Mouse (Mus musculus): ENCODE results near the gene Slc13a3.
A peak's percentile ranks its signal among the peaks of the same experiment; 100 is the strongest.

Gene Slc13a3

GRCm38 (mm10) chr2:165475850-165476249 is 2.8 kb upstream of the Slc13a3 start:
- DNase-seq (ENCODE audit: low spot score in 2 of 2): no peak

GRCm38 (mm10) chr2:165475412-165475811 is 2.4 kb upstream of the Slc13a3 start:
- DNase-seq (ENCODE audit: low spot score in 2 of 2): no peak

- no peak for DNase-seq (ENCODE audit: low spot score in 2 of 2)
These were observed 1.1 kb downstream of the Slc13a3 start for GRCm38 (mm10) chr2:165471943-165472342.

- no peak for DNase-seq (ENCODE audit: low spot score in 2 of 2)
These were observed 2.9 kb downstream of the Slc13a3 start for GRCm38 (mm10) chr2:165470167-165470566.

- DNase-seq (ENCODE audit: low spot score in 2 of 2): no peak
These were observed 5.1 kb downstream of the Slc13a3 start for GRCm38 (mm10) chr2:165467824-165468452.

GRCm38 (mm10) chr2:165459663-165460062 is 13.4 kb downstream of the Slc13a3 start:
- no peak for DNase-seq (ENCODE audit: low spot score in 2 of 2)

GRCm38 (mm10) chr2:165458189-165458588 is 14.8 kb downstream of the Slc13a3 start:
- DNase-seq (ENCODE audit: low spot score in 2 of 2): no peak

- DNase-seq (ENCODE audit: low spot score in 2 of 2): no peak
These were observed 16.3 kb downstream of the Slc13a3 start for GRCm38 (mm10) chr2:165456710-165457109.

- peak; percentile 15 to 23 for DNase-seq (ENCODE audit: low spot score in 2 of 2)
These were observed 20.0 kb downstream of the Slc13a3 start for GRCm38 (mm10) chr2:165452730-165453693.

GRCm38 (mm10) chr2:165448475-165448874 is 24.6 kb downstream of the Slc13a3 start:
- DNase-seq (ENCODE audit: low spot score in 2 of 2): no peak

GRCm38 (mm10) chr2:165444861-165445260 is 28.2 kb downstream of the Slc13a3 start:
- no peak for DNase-seq (ENCODE audit: low spot score in 2 of 2)

- no peak for DNase-seq (ENCODE audit: low spot score in 2 of 2)
These were observed 30.0 kb downstream of the Slc13a3 start for GRCm38 (mm10) chr2:165442981-165443380.

- no peak for DNase-seq (ENCODE audit: low spot score in 2 of 2)
These were observed 31.4 kb downstream of the Slc13a3 start for GRCm38 (mm10) chr2:165441613-165442012.

- no peak for DNase-seq (ENCODE audit: low spot score in 2 of 2)
These were observed 33.4 kb downstream of the Slc13a3 start for GRCm38 (mm10) chr2:165439613-165440012.

- no peak for DNase-seq (ENCODE audit: low spot score in 2 of 2)
These were observed 34.1 kb downstream of the Slc13a3 start for GRCm38 (mm10) chr2:165438881-165439280.

- no peak for DNase-seq (ENCODE audit: low spot score in 2 of 2)
These were observed 44.3 kb downstream of the Slc13a3 start for GRCm38 (mm10) chr2:165428694-165429093.

GRCm38 (mm10) chr2:165420195-165420594 is 52.8 kb downstream of the Slc13a3 start:
- no peak for DNase-seq (ENCODE audit: low spot score in 2 of 2)

GRCm38 (mm10) chr2:165419670-165420111 is 53.3 kb downstream of the Slc13a3 start:
- no peak for DNase-seq (ENCODE audit: low spot score in 2 of 2)

- DNase-seq (ENCODE audit: low spot score in 2 of 2): no peak
These were observed 54.5 kb downstream of the Slc13a3 start for GRCm38 (mm10) chr2:165418577-165418976.

GRCm38 (mm10) chr2:165417291-165417690 is 55.7 kb downstream of the Slc13a3 start:
- no peak for DNase-seq (ENCODE audit: low spot score in 2 of 2)

GRCm38 (mm10) chr2:165415795-165416194 is 57.2 kb downstream of the Slc13a3 start:
- DNase-seq (ENCODE audit: low spot score in 2 of 2): no peak

- no peak for DNase-seq (ENCODE audit: low spot score in 2 of 2)
These were observed 57.8 kb downstream of the Slc13a3 start for GRCm38 (mm10) chr2:165415141-165415721.
